Mouse (Mus musculus) gastrocnemius, postnatal 4 days (tissue): Measurements from ENCODE around the gene Slco1a5. TPM values are rescaled to one million over a fixed set of nuclear protein-coding genes. Genes with fewer than 3 reads are reported as not detected.
"Not testable (repeated sequence)": the region's sequence is repeated elsewhere in the genome, so short reads cannot be mapped to it uniquely, and the experiment has no call there.

Experiments
- DNase-seq, 2 experiments: peaks; one replicate each; pipeline ENCODE4 v3.0.0; 2021 to 2022; ENCODE audit warnings: low spot score in 2 of 2, mixed read lengths in 2 of 2
- long read RNA-seq, 2 experiments: library from polyadenylated mRNA; stranded (forward); transcript quantifications; one replicate each; pipeline ENCODE4 v2.0.0; 2021
- total RNA-seq, 2 experiments: library from RNA; stranded (reverse); gene quantifications; 2 replicates each; pipeline ENCODE4 v1.2.3; 2021

The Slco1a5 gene
- not detected for total RNA-seq
- long read RNA-seq, experiment 1: 0 reads
- long read RNA-seq, experiment 2: 0 reads

GRCm38 (mm10) chr6:142322881-142323280 lies at the start of gene Slco1a5:
Gene Slco1a5 (minus strand): TSS chr6:142322981.
- no peak for DNase-seq

GRCm38 (mm10) chr6:142369568-142369967 lies 46.8 kb upstream of the Slco1a5 start:
- no peak for DNase-seq

GRCm38 (mm10) chr6:142367565-142367964 lies 44.8 kb upstream of the Slco1a5 start:
- DNase-seq: no peak

- DNase-seq: no peak
These were observed 43.8 kb upstream of the Slco1a5 start for GRCm38 (mm10) chr6:142366473-142367018.

GRCm38 (mm10) chr6:142365742-142366472 lies 43.1 kb upstream of the Slco1a5 start:
- DNase-seq: no peak

GRCm38 (mm10) chr6:142363019-142363576 lies 40.3 kb upstream of the Slco1a5 start:
- DNase-seq: no peak

- no peak for DNase-seq
These were observed 39.3 kb upstream of the Slco1a5 start for GRCm38 (mm10) chr6:142362036-142362435.

- DNase-seq: no peak
These were observed 34.3 kb upstream of the Slco1a5 start for GRCm38 (mm10) chr6:142357106-142357505.

- not testable (repeated sequence) for DNase-seq
These were observed 29.3 kb upstream of the Slco1a5 start for GRCm38 (mm10) chr6:142352099-142352498.

GRCm38 (mm10) chr6:142347431-142348385 lies 24.9 kb upstream of the Slco1a5 start:
- no peak for DNase-seq

GRCm38 (mm10) chr6:142346181-142347110 lies 23.7 kb upstream of the Slco1a5 start:
- DNase-seq: no peak

GRCm38 (mm10) chr6:142345440-142346038 lies 22.8 kb upstream of the Slco1a5 start, which contains the start of gene Pyroxd1:
Gene Pyroxd1 (plus strand): TSS chr6:142345654.
- DNase-seq: peak; percentile 55 to 84

- peak in 1 of 2 experiments; percentile 21 for DNase-seq
These were observed 20.8 kb upstream of the Slco1a5 start for GRCm38 (mm10) chr6:142343561-142343960.

GRCm38 (mm10) chr6:142339576-142339975 lies 16.8 kb upstream of the Slco1a5 start:
- no peak for DNase-seq

GRCm38 (mm10) chr6:142338961-142339360 lies 16.2 kb upstream of the Slco1a5 start:
- DNase-seq: no peak

GRCm38 (mm10) chr6:142329201-142329600 lies 6.4 kb upstream of the Slco1a5 start:
- no peak for DNase-seq

GRCm38 (mm10) chr6:142326598-142326997 lies 3.8 kb upstream of the Slco1a5 start:
- DNase-seq: no peak

- no peak for DNase-seq
These were observed 5.7 kb downstream of the Slco1a5 start for GRCm38 (mm10) chr6:142317106-142317505.

- DNase-seq: no peak
These were observed 8.5 kb downstream of the Slco1a5 start for GRCm38 (mm10) chr6:142314285-142314684.

GRCm38 (mm10) chr6:142305076-142305475 lies 17.7 kb downstream of the Slco1a5 start:
- DNase-seq: no peak
